Mouse (Mus musculus) forebrain, postnatal 0 days (tissue): ENCODE data around the gene Agbl4. TPM values are rescaled to one million over a fixed set of nuclear protein-coding genes. Genes with fewer than 3 reads are reported as not detected.

Experiments used
- ATAC-seq: fragments of 200-750 bp; cut with Nextera tagmentation; 2 replicates; pipeline ENCODE4 v1.8.0; 2017; ENCODE audit warnings: mild to moderate bottlenecking, moderate library complexity
- DNase-seq: peaks from one replicate; pipeline ENCODE4 v3.0.0-alpha.2; 2015
- H3K27ac ChIP-seq: fragments of 300-500 bp; sonication (generic); 2 replicates; pipeline ENCODE4 v1.5.1; 2014; ENCODE audit warnings: low read depth, mild to moderate bottlenecking, antibody characterized with exemption, low read length, moderate library complexity, mixed read lengths
- H3K27me3 ChIP-seq: fragments of 300-500 bp; sonication (generic); 2 replicates; pipeline ENCODE4 v1.6.1; 2014; ENCODE audit warnings: mild to moderate bottlenecking, low read length, mixed read lengths; ENCODE audit not compliant: insufficient read depth
- H3K36me3 ChIP-seq: fragments of 300-500 bp; sonication (generic); 2 replicates; pipeline ENCODE4 v1.6.1; 2014; ENCODE audit warnings: mild to moderate bottlenecking, moderate library complexity; ENCODE audit not compliant: insufficient read depth
- H3K4me1 ChIP-seq: fragments of 300-500 bp; sonication (generic); 2 replicates; pipeline ENCODE4 v1.6.1; 2014; ENCODE audit warnings: antibody characterized with exemption; ENCODE audit not compliant: insufficient read depth
- H3K4me2 ChIP-seq: fragments of 300-500 bp; sonication (generic); 2 replicates; pipeline ENCODE4 v1.6.1; 2014; ENCODE audit warnings: low read depth, mild to moderate bottlenecking, moderate library complexity
- H3K4me3 ChIP-seq: fragments of 300-500 bp; sonication (generic); 2 replicates; pipeline ENCODE4 v1.5.1; 2014; ENCODE audit warnings: low read depth, low read length, mixed read lengths
- H3K9ac ChIP-seq: fragments of 300-500 bp; sonication (generic); 2 replicates; pipeline ENCODE4 v1.6.1; 2014; ENCODE audit warnings: mild to moderate bottlenecking
- H3K9me3 ChIP-seq: fragments of 300-500 bp; sonication (generic); 2 replicates; pipeline ENCODE4 v1.6.1; 2016; ENCODE audit warnings: low read length
- CTCF ChIP-seq: sonication (generic); IDR thresholded peaks from 2 replicates; pipeline ENCODE4 v1.5.1; 2016; ENCODE audit warnings: antibody characterized with exemption, control low read depth, low read depth
- WGBS: fragments of 180-500 bp; shearing (Covaris S2); extraction: QIAGEN DNeasy Blood & Tissue Kit; methylation state at CpG from one replicate; pipeline ENCODE4 v1.1.7; 2014; 5-methylcytosine and 5-hydroxymethylcytosine counted together
- polyA plus RNA-seq: library from polyadenylated mRNA; unstranded; fragments of >200 nt; fragmentation: Nextera tagmentation; extraction: Ambion mirVana; gene quantifications from 2 replicates; pipeline ENCODE4 v1.2.1, GENCODE M21; 2015
- total RNA-seq: library from RNA; depleted of rRNA; stranded (reverse); fragments of >200 nt; gene quantifications from 2 replicates; pipeline ENCODE4 v1.2.3, GENCODE M21; 2014

Gene Agbl4
- total and polyA plus RNA-seq, 2 experiments from 2014 or later = 3.3 to 6.2 TPM

GRCm38 (mm10) chr4:111307166-111307565, 909.7 kb downstream of the Agbl4 start:
- DNase-seq (no peak), ATAC-seq (peak; percentile 23; the same call in 1 of the 2 replicates)
- Histone ChIP-seq H3K4me2 (no peak overlapping the region), H3K27me3 (no peaks in the 10 kb centered on the region), H3K4me1 (no peaks in the 10 kb centered on the region), H3K9me3 (no peaks in the 10 kb centered on the region), H3K4me3 (no peak overlapping the region), H3K27ac (no peak overlapping the region), H3K9ac (no peak overlapping the region), H3K36me3 (no peaks in the 10 kb centered on the region)
- TF ChIP-seq CTCF = 0 out of 2 replicates have a peak, but pooled peaks have one; percentile 20
- 39% methylated on average over 7 of the region's 7 CpGs for WGBS

- Histone ChIP-seq H3K27me3 (no peaks in the 10 kb centered on the region), H3K4me2 (no peak overlapping the region), H3K4me3 (no peak overlapping the region), H3K9me3 (no peaks in the 10 kb centered on the region), H3K4me1 (no peaks in the 10 kb centered on the region), H3K36me3 (no peaks in the 10 kb centered on the region), H3K27ac (no peak overlapping the region), H3K9ac (no peak overlapping the region)
- DNase-seq = no peak
- no peak for TF ChIP-seq CTCF
- ATAC-seq = no peak
- WGBS = 35% methylated on average over 5 of the region's 5 CpGs
Measured at GRCm38 (mm10) chr4:111307633-111308032, 910.2 kb downstream of the Agbl4 start.

- Histone ChIP-seq H3K4me1 (no peaks in the 10 kb centered on the region), H3K9me3 (no peaks in the 10 kb centered on the region), H3K4me3 (no peak overlapping the region), H3K36me3 (no peaks in the 10 kb centered on the region), H3K27me3 (no peaks in the 10 kb centered on the region), H3K9ac (no peak overlapping the region), H3K4me2 (no peak overlapping the region), H3K27ac (no peak overlapping the region)
- WGBS = 74% methylated on average over 3 of the region's 3 CpGs
- TF ChIP-seq CTCF = peak; percentile 65
- ATAC-seq = no peak; the same call in 1 of the 2 replicates
- DNase-seq = no peak
Measured at GRCm38 (mm10) chr4:111308572-111309288, 911.3 kb downstream of the Agbl4 start.

GRCm38 (mm10) chr4:111327094-111327493, 929.6 kb downstream of the Agbl4 start:
- H3K4me1 ChIP-seq = no peaks in the 10 kb centered on the region
- no peak for TF ChIP-seq CTCF
- ATAC-seq (peak; percentile 67), DNase-seq (no peak)
- H3K4me3 ChIP-seq = no peak overlapping the region
- no peak overlapping the region for H3K9ac ChIP-seq
- WGBS = 54% methylated on average over 11 of the region's 11 CpGs
- no peaks in the 10 kb centered on the region for H3K27me3 ChIP-seq
- H3K27ac ChIP-seq = no peak overlapping the region
- H3K9me3 ChIP-seq = no peaks in the 10 kb centered on the region
- no peaks in the 10 kb centered on the region for H3K36me3 ChIP-seq
- no peak overlapping the region for H3K4me2 ChIP-seq

DNA sequence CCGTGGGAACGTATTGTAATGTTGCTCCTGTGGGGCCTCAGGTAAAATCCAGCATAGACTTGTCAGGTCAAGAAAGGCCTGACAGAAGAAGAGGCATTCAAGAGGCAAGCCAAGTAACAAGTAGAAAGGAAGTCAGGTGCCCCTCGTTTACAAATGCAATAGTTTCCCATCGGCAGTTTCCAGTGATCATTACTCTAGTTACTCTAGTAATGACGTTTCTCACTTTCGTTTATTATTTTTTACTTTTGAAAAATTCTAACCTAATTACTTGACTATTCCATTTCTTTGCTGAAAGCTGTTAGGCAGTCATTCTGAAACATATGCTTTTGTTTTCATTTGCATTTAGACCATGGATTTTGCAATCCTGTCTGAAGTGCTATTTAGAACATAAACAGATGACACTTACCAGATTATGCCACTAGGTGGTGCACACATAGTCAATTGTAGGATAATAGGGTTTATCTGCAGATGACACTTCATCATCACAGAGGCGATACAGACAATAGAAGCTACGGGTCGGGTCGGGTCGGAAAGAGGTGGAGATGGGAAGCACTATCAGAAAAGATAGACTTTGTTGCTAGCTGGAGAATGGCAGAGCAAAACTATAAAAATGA, 930.4 kb downstream of the Agbl4 start:
- Histone ChIP-seq H3K4me1 (no peaks in the 10 kb centered on the region), H3K9me3 (no peaks in the 10 kb centered on the region), H3K9ac (no peak overlapping the region), H3K4me2 (peak overlapping the region; percentile 24; the same call in 1 of the 2 replicates), H3K36me3 (no peaks in the 10 kb centered on the region), H3K27me3 (no peaks in the 10 kb centered on the region), H3K27ac (no peak overlapping the region), H3K4me3 (no peak overlapping the region)
- ATAC-seq (peak; percentile 75), DNase-seq (peak; percentile 75)
- peak; percentile 85 for TF ChIP-seq CTCF
- WGBS = 61% methylated on average over 11 of the region's 11 CpGs

- H3K9ac ChIP-seq = no peak overlapping the region
- no peak overlapping the region for H3K4me2 ChIP-seq
- no peaks in the 10 kb centered on the region for H3K9me3 ChIP-seq
- H3K4me1 ChIP-seq = no peaks in the 10 kb centered on the region
- H3K27ac ChIP-seq = no peak overlapping the region
- no peaks in the 10 kb centered on the region for H3K36me3 ChIP-seq
- H3K27me3 ChIP-seq = no peaks in the 10 kb centered on the region
- no peak for DNase-seq
- no peak overlapping the region for H3K4me3 ChIP-seq
- TF ChIP-seq CTCF = no peak
- no peak for ATAC-seq
- 72% methylated on average over 4 of the region's 4 CpGs for WGBS
Measured at GRCm38 (mm10) chr4:111329501-111329900, 932.0 kb downstream of the Agbl4 start.

GRCm38 (mm10) chr4:111332864-111333263, 935.4 kb downstream of the Agbl4 start:
- no peaks in the 10 kb centered on the region for H3K36me3 ChIP-seq
- no peak for TF ChIP-seq CTCF
- no peaks in the 10 kb centered on the region for H3K27me3 ChIP-seq
- H3K9ac ChIP-seq = no peak overlapping the region
- H3K9me3 ChIP-seq = no peaks in the 10 kb centered on the region
- WGBS = 68% methylated on average over 4 of the region's 4 CpGs
- H3K4me1 ChIP-seq = no peaks in the 10 kb centered on the region
- H3K4me2 ChIP-seq = no peak overlapping the region
- DNase-seq (no peak), ATAC-seq (peak; percentile 70)
- H3K27ac ChIP-seq = no peak overlapping the region
- H3K4me3 ChIP-seq = no peak overlapping the region
